Mouse (Mus musculus) heart, embryonic 16.5 days (tissue): ENCODE data around the gene 2310011J03Rik. TPM values are rescaled to one million over a fixed set of nuclear protein-coding genes. Genes with fewer than 3 reads are reported as not detected.

Source experiments
- microRNA-seq: library from miRNA; unstranded; fragments of <30 nt; microRNA quantifications from one replicate; pipeline ENCODE4, GENCODE M21; 2017
- polyA plus RNA-seq: library from polyadenylated mRNA; unstranded; fragments of >200 nt; fragmentation: Nextera tagmentation; extraction: Ambion mirVana; gene quantifications from 2 replicates; pipeline ENCODE4 v1.2.1, GENCODE M21; 2015

Gene 2310011J03Rik
- polyA plus RNA-seq, 1 experiment from 2014 or later = 33.5 TPM

Small RNA genes lying within 50 kb of the gene (microRNA-seq; reads per million reads assigned to microRNA genes)
- not detected for gene Mir6911

Other genes starting within 250 kb of the 2310011J03Rik start
- gene Sbno2, start 215.0 kb downstream of the 2310011J03Rik start, polyA plus RNA-seq = 11.7 and 13.5 TPM in 2 replicates
- 13.8 and 15.3 TPM in 2 replicates for gene Stk11, start 204.7 kb downstream of the 2310011J03Rik start, polyA plus RNA-seq
- gene Atp5d, start 181.9 kb downstream of the 2310011J03Rik start, polyA plus RNA-seq = 1,107 and 1,132 TPM in 2 replicates
- gene Cbarp, start 179.7 kb downstream of the 2310011J03Rik start, polyA plus RNA-seq = 2.5 TPM in 2 replicates
- gene Midn, start 172.3 kb downstream of the 2310011J03Rik start, polyA plus RNA-seq = 10.3 and 13.0 TPM in 2 replicates
- gene Cirbp, start 154.6 kb downstream of the 2310011J03Rik start, polyA plus RNA-seq = 85.3 and 87.6 TPM in 2 replicates
- 9.7 and 10.7 TPM in 2 replicates for gene 1600002K03Rik, start 147.6 kb downstream of the 2310011J03Rik start, polyA plus RNA-seq
- 6.0 and 6.8 TPM in 2 replicates for gene Efna2, start 141.1 kb downstream of the 2310011J03Rik start, polyA plus RNA-seq
- gene Mum1, start 94.1 kb downstream of the 2310011J03Rik start, polyA plus RNA-seq = 31.9 and 40.1 TPM in 2 replicates
- 596 and 743 TPM in 2 replicates for gene Ndufs7, start 71.4 kb downstream of the 2310011J03Rik start, polyA plus RNA-seq
- 50.3 and 51.6 TPM in 2 replicates for gene Gamt, start 59.5 kb downstream of the 2310011J03Rik start, polyA plus RNA-seq
- gene Dazap1, start 59.1 kb downstream of the 2310011J03Rik start, polyA plus RNA-seq = 30.7 and 33.9 TPM in 2 replicates
- 536 and 549 TPM in 2 replicates for gene Rps15, start 28.1 kb downstream of the 2310011J03Rik start, polyA plus RNA-seq
- gene Apc2, start 24.6 kb downstream of the 2310011J03Rik start, polyA plus RNA-seq = 1.5 TPM in 2 replicates
- 1.6 and 1.9 TPM in 2 replicates for gene Pcsk4, start 9.0 kb upstream of the 2310011J03Rik start, polyA plus RNA-seq
- gene Reep6, start 9.4 kb upstream of the 2310011J03Rik start, polyA plus RNA-seq = 1.8 and 2.6 TPM in 2 replicates
- gene Adamtsl5, start 27.9 kb upstream of the 2310011J03Rik start, polyA plus RNA-seq = 15.5 and 16.0 TPM in 2 replicates
- 0.07 and 0.14 TPM in 2 replicates for gene Plk5, start 35.9 kb upstream of the 2310011J03Rik start, polyA plus RNA-seq
- 2.8 TPM in 2 replicates for gene Mex3d, start 67.1 kb upstream of the 2310011J03Rik start, polyA plus RNA-seq
- 136 and 155 TPM in 2 replicates for gene Mbd3, start 79.0 kb upstream of the 2310011J03Rik start, polyA plus RNA-seq
- 1,492 and 1,877 TPM in 2 replicates for gene Uqcr11, start 86.3 kb upstream of the 2310011J03Rik start, polyA plus RNA-seq
- gene Tcf3, start 113.1 kb upstream of the 2310011J03Rik start, polyA plus RNA-seq = 41.9 and 47.0 TPM in 2 replicates
- gene Onecut3, start 174.3 kb upstream of the 2310011J03Rik start, polyA plus RNA-seq = not detected in 2 replicates
- gene Atp8b3, start 218.6 kb upstream of the 2310011J03Rik start, polyA plus RNA-seq = 0.03 and 0.04 TPM in 2 replicates
- 15.0 and 16.5 TPM in 2 replicates for gene Rexo1, start 241.0 kb upstream of the 2310011J03Rik start, polyA plus RNA-seq